Comparison of ENCODE assay signal across 18 mouse cellular contexts in genomic region chr4:125545768-125546220, GRCm38 (mm10). TPM values are rescaled to one million over a fixed set of nuclear protein-coding genes. Genes with fewer than 3 reads are reported as not detected.
DNase-seq lines count a peak whose midpoint lies in the region; ATAC-seq lines count a peak whose summit lies in the region.
"Had no signal": no experiment of that assay in that cellular context is flagged by ENCODE, and none has a peak within 500 bp of the region (broad histone marks: within the 10 kb centered on the region; RNA-seq: fewer than 3 reads in every experiment).

No protein-coding gene starts in this region.

- H3K27ac ChIP-seq in forebrain, embryonic 15.5 days (replicated peaks) = peak overlapping the region; percentile 91
- H3K27ac ChIP-seq in hindbrain, embryonic 16.5 days (ENCODE audit: low read depth, low read length) = 0 out of 2 replicates have a peak overlapping the region, but pooled peaks have one; percentile 18
- peak overlapping the region; percentile 11; the same call in 1 of the 2 replicates for H3K27ac ChIP-seq in neural tube, embryonic 14.5 days (ENCODE audit: low read depth, low read length)
- H3K27ac ChIP-seq: kidney, postnatal 0 days; stomach, embryonic 15.5 days had no signal

- no peak overlapping the region for H3K9ac ChIP-seq in forebrain, embryonic 15.5 days (replicated peaks)
- no peak overlapping the region for H3K9ac ChIP-seq in hindbrain, embryonic 16.5 days (ENCODE audit: low read depth, low read length)
- no peak overlapping the region for H3K9ac ChIP-seq in neural tube, embryonic 14.5 days (replicated peaks; ENCODE audit: low read depth, low read length)
- H3K9ac ChIP-seq: stomach, embryonic 15.5 days had no signal

- H3K27me3 ChIP-seq in forebrain, embryonic 15.5 days = peaks cover 12% of the 10 kb centered on the region; the same call in 1 of the 2 replicates
- no peaks in the 10 kb centered on the region; the same call in 1 of the 2 replicates for H3K27me3 ChIP-seq in hindbrain, embryonic 16.5 days (replicated peaks; ENCODE audit: control insufficient read depth, insufficient read depth, low read length)
- no peaks in the 10 kb centered on the region for H3K27me3 ChIP-seq in neural tube, embryonic 14.5 days (ENCODE audit: control insufficient read depth, insufficient read depth, low read length)

- ATAC-seq in forebrain, embryonic 15.5 days (replicated peaks) = peak; percentile 71; the same call in 1 of the 2 replicates
- peak; percentile 51 for ATAC-seq in hindbrain, embryonic 16.5 days
- ATAC-seq in neural tube, embryonic 14.5 days (ENCODE audit: low read depth) = peak; percentile 28; the same call in 1 of the 2 replicates
- ATAC-seq: CD4-positive, CD25-positive, alpha-beta regulatory T cell, adult 4 months; inflammation-experienced regulatory T-cells, adult 6 months had no signal

- DNase-seq in ZHBTc4 (ENCODE audit: low read depth, low spot score) = peak; percentile 73
- DNase-seq in cerebellum, postnatal 36 days = no peak
- no peak for DNase-seq in yolk sac, embryonic 10.5 days (ENCODE audit: low spot score)
- DNase-seq in urinary bladder, adult 2 months (ENCODE audit: low spot score) = no peak
- DNase-seq: adrenal gland, postnatal 36 days; heart, adult 11 months; liver; lung, adult 18-20 months; lung, postnatal 36 days; right cerebral cortex, adult 18-20 months; thymus, postnatal 14 days had no signal

- H3K4me1 ChIP-seq in forebrain, embryonic 15.5 days = peaks cover 27% of the 10 kb centered on the region
- H3K4me1 ChIP-seq in hindbrain, embryonic 16.5 days (ENCODE audit: control insufficient read depth, insufficient read depth, low read depth, low read length) = peaks cover 19% of the 10 kb centered on the region; the same call in 1 of the 2 replicates
- no peaks in the 10 kb centered on the region for H3K4me1 ChIP-seq in neural tube, embryonic 14.5 days (ENCODE audit: control insufficient read depth, insufficient read depth, low read length)

- 32% methylated on average over 7 of the region's 7 CpGs for WGBS in forebrain, embryonic 15.5 days
- WGBS in hindbrain, embryonic 16.5 days = 44% methylated on average over 7 of the region's 7 CpGs
- WGBS in neural tube, embryonic 14.5 days = 38% methylated on average over 7 of the region's 7 CpGs

- peak overlapping the region; percentile 29; the same call in 1 of the 2 replicates for H3K4me2 ChIP-seq in forebrain, embryonic 15.5 days (replicated peaks)
- H3K4me2 ChIP-seq in hindbrain, embryonic 16.5 days (ENCODE audit: low read length) = no peak overlapping the region
- no peak overlapping the region for H3K4me2 ChIP-seq in neural tube, embryonic 14.5 days (ENCODE audit: low read depth, low read length)
- H3K4me2 ChIP-seq: stomach, embryonic 15.5 days had no signal

- H3K4me3 ChIP-seq in forebrain, embryonic 15.5 days = no peak overlapping the region
- no peak overlapping the region for H3K4me3 ChIP-seq in hindbrain, embryonic 16.5 days (ENCODE audit: low read length)
- no peak overlapping the region for H3K4me3 ChIP-seq in neural tube, embryonic 14.5 days (ENCODE audit: low read depth, low read length)
- H3K4me3 ChIP-seq: stomach, embryonic 15.5 days had no signal

- no peaks in the 10 kb centered on the region for H3K36me3 ChIP-seq in forebrain, embryonic 15.5 days
- no peaks in the 10 kb centered on the region for H3K36me3 ChIP-seq in hindbrain, embryonic 16.5 days (ENCODE audit: control insufficient read depth, insufficient read depth, low read length)
- no peaks in the 10 kb centered on the region for H3K36me3 ChIP-seq in neural tube, embryonic 14.5 days (ENCODE audit: control insufficient read depth, insufficient read depth, low read length)
- H3K36me3 ChIP-seq: stomach, embryonic 15.5 days had no signal

- H3K9me3 ChIP-seq in forebrain, embryonic 15.5 days = no peaks in the 10 kb centered on the region
- no peaks in the 10 kb centered on the region for H3K9me3 ChIP-seq in hindbrain, embryonic 16.5 days (ENCODE audit: control insufficient read depth, low read length)
- H3K9me3 ChIP-seq in neural tube, embryonic 14.5 days (ENCODE audit: control insufficient read depth, low read length) = no peaks in the 10 kb centered on the region
- H3K9me3 ChIP-seq: stomach, embryonic 15.5 days had no signal

RNA-seq across cellular contexts. Expression of gene Grik3, which starts 55.3 kb away (rescaled TPM):
- 7.9 and 8.2 TPM in 2 replicates for polyA plus RNA-seq in forebrain, embryonic 15.5 days (2015; fragmentation: Nextera tagmentation; extraction: Ambion mirVana)
- 5.2 and 5.5 TPM in 2 replicates for polyA plus RNA-seq in hindbrain, embryonic 16.5 days (2015; fragmentation: Nextera tagmentation; extraction: Ambion mirVana)
- 6.1 and 8.0 TPM in 2 replicates for polyA plus RNA-seq in neural tube, embryonic 14.5 days (2014; fragmentation: Nextera tagmentation; extraction: Ambion mirVana)
- 0.72 and 0.99 TPM in 2 replicates for polyA plus RNA-seq in urinary bladder, adult 2 months (2012; rRNA removed)
- polyA plus RNA-seq: CD4-positive, CD25-positive, alpha-beta regulatory T cell, adult 4 months; inflammation-experienced regulatory T-cells, adult 6 months had no signal

Comparison
In these comparisons a context has a peak if more than half of its experiments do, and no peak if none do; other contexts are left out.
1. H3K27ac ChIP-seq: peak in every context shown above with its lines; median percentile 91 in forebrain, embryonic 15.5 days; 18 in hindbrain, embryonic 16.5 days; 11 in neural tube, embryonic 14.5 days.